Mouse (Mus musculus): Measurements from ENCODE around the gene Klhdc2. TPM values are rescaled to one million over a fixed set of nuclear protein-coding genes. Genes with fewer than 3 reads are reported as not detected.

The Klhdc2 gene
- polyA plus RNA-seq, 1 experiment from 2014 or later: 124 TPM

DNA sequence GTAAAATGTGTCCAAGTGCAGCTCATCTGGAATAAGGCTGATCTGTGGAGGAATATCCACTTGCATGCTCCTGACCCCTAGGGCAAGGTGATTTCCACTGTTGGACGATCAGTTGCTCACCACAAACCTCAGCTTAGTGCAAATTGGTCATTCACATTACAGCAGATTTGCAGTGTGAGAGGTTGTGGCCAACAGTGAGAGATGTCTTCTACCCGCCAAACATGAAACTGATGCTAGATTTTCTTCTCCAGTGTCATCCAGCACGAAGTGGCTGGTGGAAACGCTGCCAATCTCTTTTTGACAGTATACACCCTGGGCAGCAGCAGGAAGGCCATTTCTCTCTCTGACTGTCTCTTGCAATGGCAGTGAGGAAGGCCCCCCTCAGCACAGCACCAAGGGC lies 830 bp upstream of the Klhdc2 start:
- H3K9ac ChIP-seq (replicated peaks; ENCODE audit: low read depth, low read length): peak overlapping the region; percentile 94; the same call in 1 of the 2 replicates
- H3K9me3 ChIP-seq (ENCODE audit: control insufficient read depth, low read depth, low read length): no peaks in the 10 kb centered on the region
- no peaks in the 10 kb centered on the region for H3K27me3 ChIP-seq (ENCODE audit: control insufficient read depth, insufficient read depth, low read length)
- 75% methylated on average over 4 of the region's 4 CpGs for WGBS
- H3K4me1 ChIP-seq (ENCODE audit: control insufficient read depth, insufficient read depth, low read length): peaks cover 11% of the 10 kb centered on the region
- peak overlapping the region; percentile 33 for H3K27ac ChIP-seq (ENCODE audit: low read length)
- no peaks in the 10 kb centered on the region; the same call in 1 of the 2 replicates for H3K36me3 ChIP-seq (ENCODE audit: control insufficient read depth, insufficient read depth, low read length)
- peak overlapping the region; percentile 69 for H3K4me2 ChIP-seq (replicated peaks; ENCODE audit: low read depth, low read length)
- peak overlapping the region; percentile 97 for H3K4me3 ChIP-seq (ENCODE audit: low read depth, low read length)
- ATAC-seq (ENCODE audit: insufficient number of reproducible peaks, insufficient read depth, low FRiP score, low read depth): no peak

DNA sequence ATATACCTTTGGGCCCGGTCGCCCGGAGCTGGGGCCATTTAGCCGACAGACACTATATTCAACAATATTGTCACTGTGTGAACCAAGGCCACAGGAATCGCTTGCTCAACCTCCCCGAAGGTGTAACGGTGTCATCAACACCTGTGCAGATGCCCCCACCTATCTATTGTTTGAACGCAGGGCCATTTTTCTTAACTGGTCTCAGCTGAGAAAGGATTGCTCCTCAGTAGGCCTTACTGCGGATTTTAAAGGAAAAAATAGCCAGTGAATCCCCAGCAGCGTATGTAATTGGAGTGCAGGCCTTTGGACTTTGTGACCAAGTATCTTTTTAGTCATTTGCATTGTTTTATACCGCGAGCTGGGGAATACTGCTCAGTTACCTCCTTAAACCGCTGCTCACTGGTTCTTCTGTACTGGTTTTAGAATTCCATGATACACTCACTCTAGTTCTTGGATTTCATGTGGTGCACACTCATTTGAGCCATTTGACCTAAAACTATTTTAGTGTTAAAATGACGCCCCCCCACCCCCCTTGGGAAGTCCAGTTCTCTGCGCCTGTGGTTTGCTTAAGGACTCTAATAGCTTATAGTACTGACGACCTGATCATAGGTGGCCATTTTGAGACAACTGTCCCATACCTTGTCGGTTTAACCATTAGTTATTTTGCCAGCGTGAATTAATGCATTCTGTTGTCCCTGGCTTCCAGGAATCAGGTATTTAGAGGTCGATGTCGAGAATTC lies 1.1 kb downstream of the Klhdc2 start:
- H3K4me2 ChIP-seq (replicated peaks; ENCODE audit: low read depth, low read length): peak overlapping the region; percentile 69
- H3K36me3 ChIP-seq (ENCODE audit: control insufficient read depth, insufficient read depth, low read length): peaks cover 12% of the 10 kb centered on the region
- H3K27me3 ChIP-seq (ENCODE audit: control insufficient read depth, insufficient read depth, low read length): no peaks in the 10 kb centered on the region
- no peaks in the 10 kb centered on the region for H3K9me3 ChIP-seq (ENCODE audit: control insufficient read depth, low read depth, low read length)
- peaks cover 11% of the 10 kb centered on the region for H3K4me1 ChIP-seq (ENCODE audit: control insufficient read depth, insufficient read depth, low read length)
- 15% methylated on average over 20 of the region's 20 CpGs for WGBS
- H3K9ac ChIP-seq (replicated peaks; ENCODE audit: low read depth, low read length): peak overlapping the region; percentile 94
- no peak for ATAC-seq (ENCODE audit: insufficient number of reproducible peaks, insufficient read depth, low FRiP score, low read depth)
- H3K27ac ChIP-seq (ENCODE audit: low read length): peak overlapping the region; percentile 96
- peak overlapping the region; percentile 97 for H3K4me3 ChIP-seq (ENCODE audit: low read depth, low read length)

DNA sequence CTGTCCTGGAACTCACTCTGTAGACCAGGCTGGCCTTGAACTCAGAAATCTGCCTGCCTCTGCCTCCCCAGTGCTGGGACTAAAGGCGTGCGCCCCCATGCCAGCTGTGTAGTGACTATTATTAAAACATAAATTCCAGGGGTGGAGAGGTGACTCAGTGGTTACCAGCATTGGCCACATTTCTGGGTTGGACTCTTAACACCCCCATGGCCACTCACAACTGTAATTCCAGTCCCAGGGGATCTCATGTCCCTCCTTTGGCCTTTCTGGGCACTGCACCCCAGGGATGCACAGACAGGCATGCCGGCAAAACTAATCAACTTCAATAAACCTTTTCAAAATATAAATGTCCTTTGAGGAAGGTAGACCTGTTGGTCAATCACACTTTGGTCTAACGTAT lies 1.8 kb downstream of the Klhdc2 start:
- Histone ChIP-seq H3K27me3 (ENCODE audit: control insufficient read depth, insufficient read depth, low read length) (no peaks in the 10 kb centered on the region), H3K9ac (replicated peaks; ENCODE audit: low read depth, low read length) (no peak overlapping the region), H3K4me1 (ENCODE audit: control insufficient read depth, insufficient read depth, low read length) (peaks cover 11% of the 10 kb centered on the region), H3K4me3 (ENCODE audit: low read depth, low read length) (peak overlapping the region; percentile 97; the same call in 1 of the 2 replicates), H3K36me3 (ENCODE audit: control insufficient read depth, insufficient read depth, low read length) (peaks cover 17% of the 10 kb centered on the region), H3K27ac (ENCODE audit: low read length) (no peak overlapping the region), H3K4me2 (replicated peaks; ENCODE audit: low read depth, low read length) (peak overlapping the region; percentile 69; the same call in 1 of the 2 replicates), H3K9me3 (ENCODE audit: control insufficient read depth, low read depth, low read length) (no peaks in the 10 kb centered on the region)
- WGBS: 94% methylated on average over 4 of the region's 4 CpGs
- no peak for ATAC-seq (ENCODE audit: insufficient number of reproducible peaks, insufficient read depth, low FRiP score, low read depth)

DNA sequence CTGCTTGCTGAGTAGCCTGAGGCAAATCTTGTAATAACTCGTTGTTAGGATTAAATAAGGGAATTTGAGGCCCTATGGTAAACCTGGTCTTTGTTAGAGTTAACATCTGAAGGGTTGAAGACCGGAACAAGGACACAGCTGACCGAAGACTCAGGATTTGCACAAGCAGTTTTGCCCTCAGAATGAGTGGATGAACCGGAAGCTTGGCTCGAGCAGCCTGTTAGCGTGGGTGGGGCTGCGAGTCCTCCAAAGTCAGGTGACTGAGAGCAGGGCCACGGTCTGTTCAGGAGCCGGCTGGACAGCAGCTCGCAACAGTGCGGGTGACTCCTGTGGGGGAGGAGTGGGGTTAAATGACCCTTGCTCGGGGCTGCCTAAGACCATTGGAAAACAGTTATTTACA lies 2.8 kb downstream of the Klhdc2 start:
- no peak overlapping the region; the same call in 1 of the 2 replicates for H3K4me2 ChIP-seq (replicated peaks; ENCODE audit: low read depth, low read length)
- no peak overlapping the region for H3K27ac ChIP-seq (ENCODE audit: low read length)
- no peaks in the 10 kb centered on the region for H3K9me3 ChIP-seq (ENCODE audit: control insufficient read depth, low read depth, low read length)
- no peak overlapping the region for H3K4me3 ChIP-seq (ENCODE audit: low read depth, low read length)
- peaks cover 23% of the 10 kb centered on the region for H3K36me3 ChIP-seq (ENCODE audit: control insufficient read depth, insufficient read depth, low read length)
- WGBS: 63% methylated on average over 12 of the region's 12 CpGs
- H3K9ac ChIP-seq (replicated peaks; ENCODE audit: low read depth, low read length): no peak overlapping the region
- no peak for ATAC-seq (ENCODE audit: insufficient number of reproducible peaks, insufficient read depth, low FRiP score, low read depth)
- peaks cover 11% of the 10 kb centered on the region for H3K4me1 ChIP-seq (ENCODE audit: control insufficient read depth, insufficient read depth, low read length)
- no peaks in the 10 kb centered on the region for H3K27me3 ChIP-seq (ENCODE audit: control insufficient read depth, insufficient read depth, low read length)

DNA sequence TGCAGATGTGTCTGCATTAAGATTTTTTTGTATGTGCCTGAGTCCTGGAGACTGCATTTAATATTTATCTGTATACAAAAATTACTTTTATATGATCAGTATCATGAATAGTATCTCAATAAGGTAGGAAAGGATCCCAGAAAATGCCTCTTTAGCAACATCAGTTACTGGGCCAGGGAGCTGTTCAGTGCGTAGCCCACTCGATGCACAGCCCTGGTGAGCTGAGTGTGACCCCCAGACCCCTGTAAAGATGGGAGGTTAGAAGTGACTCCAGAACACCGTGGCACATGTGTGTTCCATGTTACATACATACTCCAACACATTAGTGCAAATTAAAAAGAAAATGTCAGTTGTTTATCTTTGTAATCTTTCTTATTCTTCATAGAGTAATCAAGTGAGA lies 3.4 kb downstream of the Klhdc2 start:
- no peaks in the 10 kb centered on the region for H3K9me3 ChIP-seq (ENCODE audit: control insufficient read depth, low read depth, low read length)
- no peaks in the 10 kb centered on the region for H3K27me3 ChIP-seq (ENCODE audit: control insufficient read depth, insufficient read depth, low read length)
- no peak overlapping the region for H3K9ac ChIP-seq (replicated peaks; ENCODE audit: low read depth, low read length)
- H3K4me1 ChIP-seq (ENCODE audit: control insufficient read depth, insufficient read depth, low read length): peaks cover 11% of the 10 kb centered on the region
- peaks cover 28% of the 10 kb centered on the region for H3K36me3 ChIP-seq (ENCODE audit: control insufficient read depth, insufficient read depth, low read length)
- no peak for ATAC-seq (ENCODE audit: insufficient number of reproducible peaks, insufficient read depth, low FRiP score, low read depth)
- no peak overlapping the region for H3K4me3 ChIP-seq (ENCODE audit: low read depth, low read length)
- WGBS: 84% methylated on average over 3 of the region's 3 CpGs
- H3K27ac ChIP-seq (ENCODE audit: low read length): no peak overlapping the region
- no peak overlapping the region for H3K4me2 ChIP-seq (replicated peaks; ENCODE audit: low read depth, low read length)

DNA sequence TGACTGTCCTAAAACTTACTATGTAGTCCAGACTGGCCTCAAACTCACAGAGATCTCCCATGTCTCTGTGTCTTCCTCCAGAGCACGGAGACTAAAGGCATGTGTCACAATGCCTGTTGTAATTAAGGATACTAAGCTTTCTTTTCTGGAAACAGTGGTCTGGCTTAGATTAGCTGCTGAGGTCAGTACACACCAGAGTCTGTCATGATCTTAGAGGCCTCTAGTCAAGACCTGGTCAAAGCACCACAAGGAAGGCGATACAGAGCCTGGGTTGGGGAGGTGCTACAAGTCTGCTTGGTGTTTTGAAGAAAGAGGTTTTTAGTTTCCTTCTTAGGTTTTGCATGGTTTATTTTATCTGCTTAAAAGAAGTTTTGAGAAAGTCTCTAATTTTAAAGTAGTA lies 3.9 kb downstream of the Klhdc2 start:
- Histone ChIP-seq H3K4me1 (ENCODE audit: control insufficient read depth, insufficient read depth, low read length) (peaks cover 11% of the 10 kb centered on the region), H3K4me3 (ENCODE audit: low read depth, low read length) (no peak overlapping the region), H3K4me2 (replicated peaks; ENCODE audit: low read depth, low read length) (no peak overlapping the region), H3K9me3 (ENCODE audit: control insufficient read depth, low read depth, low read length) (no peaks in the 10 kb centered on the region), H3K27ac (ENCODE audit: low read length) (no peak overlapping the region), H3K36me3 (ENCODE audit: control insufficient read depth, insufficient read depth, low read length) (peaks cover 34% of the 10 kb centered on the region), H3K27me3 (ENCODE audit: control insufficient read depth, insufficient read depth, low read length) (no peaks in the 10 kb centered on the region), H3K9ac (replicated peaks; ENCODE audit: low read depth, low read length) (no peak overlapping the region)
- ATAC-seq (ENCODE audit: insufficient number of reproducible peaks, insufficient read depth, low FRiP score, low read depth): no peak
- 86% methylated on average over 2 of the region's 2 CpGs for WGBS

DNA sequence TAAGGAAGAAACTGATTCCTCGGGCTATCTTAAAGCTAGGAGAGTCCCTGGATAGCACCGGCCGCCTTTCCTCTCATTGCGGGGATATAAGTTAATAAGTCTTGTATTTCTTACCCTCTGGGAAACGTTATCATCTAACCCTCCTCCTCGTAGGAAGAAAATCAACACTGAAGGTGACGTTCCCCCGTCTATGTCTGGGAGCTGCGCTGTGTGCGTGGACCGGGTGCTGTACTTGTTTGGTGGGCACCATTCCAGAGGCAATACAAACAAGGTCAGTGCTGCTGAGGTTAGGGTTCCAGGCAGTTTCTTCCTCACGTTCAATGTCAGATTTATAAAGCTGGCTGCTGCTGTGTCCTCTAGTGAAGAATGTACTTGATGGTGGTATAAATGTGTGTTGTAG lies 5.7 kb downstream of the Klhdc2 start:
- WGBS: 95% methylated on average over 12 of the region's 12 CpGs
- peaks cover 52% of the 10 kb centered on the region for H3K36me3 ChIP-seq (ENCODE audit: control insufficient read depth, insufficient read depth, low read length)
- H3K9ac ChIP-seq (replicated peaks; ENCODE audit: low read depth, low read length): no peak overlapping the region
- no peak for ATAC-seq (ENCODE audit: insufficient number of reproducible peaks, insufficient read depth, low FRiP score, low read depth)
- H3K4me3 ChIP-seq (ENCODE audit: low read depth, low read length): no peak overlapping the region
- no peak overlapping the region for H3K4me2 ChIP-seq (replicated peaks; ENCODE audit: low read depth, low read length)
- H3K9me3 ChIP-seq (ENCODE audit: control insufficient read depth, low read depth, low read length): no peaks in the 10 kb centered on the region
- H3K27me3 ChIP-seq (ENCODE audit: control insufficient read depth, insufficient read depth, low read length): no peaks in the 10 kb centered on the region
- no peak overlapping the region for H3K27ac ChIP-seq (ENCODE audit: low read length)
- H3K4me1 ChIP-seq (ENCODE audit: control insufficient read depth, insufficient read depth, low read length): peaks cover 11% of the 10 kb centered on the region

DNA sequence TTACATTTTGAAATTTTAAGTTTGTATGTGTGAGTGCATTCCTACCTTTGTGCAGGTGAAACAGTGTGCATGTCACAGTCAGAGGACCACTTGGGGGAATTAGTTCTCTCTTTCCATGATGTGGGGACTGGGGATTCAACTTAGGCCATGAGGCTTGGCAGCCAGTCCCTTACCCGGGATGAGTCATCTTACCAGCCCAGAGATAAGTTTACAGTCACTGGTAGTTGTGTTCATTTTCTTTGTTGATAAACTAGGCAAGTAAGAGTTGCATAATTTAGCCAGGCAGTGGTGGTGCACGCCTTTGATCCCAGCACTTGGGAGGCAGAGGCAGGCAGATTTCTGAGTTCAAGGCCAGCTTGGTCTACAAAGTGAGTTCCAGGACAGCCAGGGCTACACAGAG lies 7.6 kb downstream of the Klhdc2 start:
- H3K36me3 ChIP-seq (ENCODE audit: control insufficient read depth, insufficient read depth, low read length): peaks cover 70% of the 10 kb centered on the region
- H3K9ac ChIP-seq (replicated peaks; ENCODE audit: low read depth, low read length): no peak overlapping the region
- no peak overlapping the region for H3K27ac ChIP-seq (ENCODE audit: low read length)
- no peak overlapping the region for H3K4me2 ChIP-seq (replicated peaks; ENCODE audit: low read depth, low read length)
- no peak overlapping the region for H3K4me3 ChIP-seq (ENCODE audit: low read depth, low read length)
- no peaks in the 10 kb centered on the region for H3K9me3 ChIP-seq (ENCODE audit: control insufficient read depth, low read depth, low read length)
- 94% methylated on average over 2 of the region's 2 CpGs for WGBS
- H3K27me3 ChIP-seq (ENCODE audit: control insufficient read depth, insufficient read depth, low read length): no peaks in the 10 kb centered on the region
- H3K4me1 ChIP-seq (ENCODE audit: control insufficient read depth, insufficient read depth, low read length): 0 out of 2 replicates have a peak, but pooled peaks cover 2% of the 10 kb centered on the region
- no peak for ATAC-seq (ENCODE audit: insufficient number of reproducible peaks, insufficient read depth, low FRiP score, low read depth)

DNA sequence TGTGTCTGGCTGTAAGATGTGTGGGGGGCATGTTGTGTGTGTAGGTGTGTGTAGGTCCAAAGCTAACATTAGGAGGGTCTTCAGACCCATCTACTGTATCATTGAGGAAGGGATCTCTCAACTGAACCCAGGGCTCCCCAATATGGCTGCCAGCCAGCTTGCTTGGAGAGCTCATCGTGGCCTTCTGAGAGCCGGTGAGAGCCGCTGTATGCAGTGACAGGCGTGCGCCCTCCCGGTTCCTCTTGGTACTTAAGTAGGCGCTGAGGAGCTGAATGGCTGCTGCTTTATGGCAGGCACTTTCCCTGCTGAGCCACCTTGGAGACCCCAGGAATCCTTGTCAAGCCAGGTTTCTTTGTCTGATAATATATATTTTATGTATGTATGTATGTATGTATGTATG lies 9.9 kb downstream of the Klhdc2 start:
- Histone ChIP-seq H3K4me2 (replicated peaks; ENCODE audit: low read depth, low read length) (no peak overlapping the region), H3K36me3 (ENCODE audit: control insufficient read depth, insufficient read depth, low read length) (peaks cover 92% of the 10 kb centered on the region), H3K4me3 (ENCODE audit: low read depth, low read length) (no peak overlapping the region), H3K27me3 (ENCODE audit: control insufficient read depth, insufficient read depth, low read length) (no peaks in the 10 kb centered on the region), H3K9me3 (ENCODE audit: control insufficient read depth, low read depth, low read length) (no peaks in the 10 kb centered on the region), H3K9ac (replicated peaks; ENCODE audit: low read depth, low read length) (no peak overlapping the region), H3K4me1 (ENCODE audit: control insufficient read depth, insufficient read depth, low read length) (no peaks in the 10 kb centered on the region), H3K27ac (ENCODE audit: low read length) (no peak overlapping the region)
- WGBS: 91% methylated on average over 7 of the region's 7 CpGs
- no peak for ATAC-seq (ENCODE audit: insufficient number of reproducible peaks, insufficient read depth, low FRiP score, low read depth)

Measured in stomach, embryonic 14.5 days (tissue).